Mouse (Mus musculus) E14TG2a.4 (cell line): ENCODE measurements around the gene Pnma1.

Experiments used
- H3K27me3 ChIP-seq: 2 replicates; pipeline ENCODE4 v1.6.1; 2014; ENCODE audit warnings: low read length, control low read depth; ENCODE audit not compliant: insufficient read depth
- H3K36me3 ChIP-seq: 2 replicates; pipeline ENCODE4 v1.6.1; 2014; ENCODE audit warnings: low read length, control low read depth; ENCODE audit not compliant: insufficient read depth
- H3K4me1 ChIP-seq: replicated peaks from 2 replicates; pipeline ENCODE4 v1.6.1; 2014; ENCODE audit warnings: low read depth, low read length, control low read depth
- H3K4me3 ChIP-seq: replicated peaks from 2 replicates; pipeline ENCODE4 v1.5.1; 2014; ENCODE audit warnings: mild to moderate bottlenecking, low read length
- H3K9me3 ChIP-seq: 2 replicates; pipeline ENCODE4 v1.6.1; 2014; ENCODE audit warnings: low read length, control low read depth
- CTCF ChIP-seq: conservative IDR thresholded peaks from 2 replicates; pipeline ENCODE4 v1.5.1; 2014; ENCODE audit warnings: low read length
- NANOG ChIP-seq: IDR thresholded peaks from 2 replicates; pipeline ENCODE4 v1.6.1; 2014; ENCODE audit warnings: borderline replicate concordance, low read length, mixed read lengths
- POU5F1 ChIP-seq: IDR thresholded peaks from 2 replicates; pipeline ENCODE4 v1.6.1; 2014; ENCODE audit warnings: low read length, borderline replicate concordance

Pnma1 gene

GRCm38 (mm10) chr12:84152352-84153190 is 4.3 kb upstream of the Pnma1 start:
- TF ChIP-seq CTCF: no peak
- no peak for TF ChIP-seq POU5F1
- no peak for TF ChIP-seq NANOG
- Histone ChIP-seq H3K9me3 (no peaks in the 10 kb centered on the region), H3K4me1 (peaks cover 60% of the 10 kb centered on the region), H3K4me3 (peak overlapping the region; percentile 59), H3K27me3 (no peaks in the 10 kb centered on the region), H3K36me3 (peaks cover 79% of the 10 kb centered on the region)

- Histone ChIP-seq H3K27me3 (no peaks in the 10 kb centered on the region), H3K9me3 (no peaks in the 10 kb centered on the region), H3K36me3 (peaks cover 72% of the 10 kb centered on the region), H3K4me3 (peak overlapping the region; percentile 59), H3K4me1 (peaks cover 66% of the 10 kb centered on the region)
- TF ChIP-seq CTCF (no peak), POU5F1 (no peak), NANOG (no peak)
These were observed 3.6 kb upstream of the Pnma1 start for GRCm38 (mm10) chr12:84151911-84152310.

- H3K36me3 ChIP-seq: peaks cover 63% of the 10 kb centered on the region
- H3K4me1 ChIP-seq: peaks cover 72% of the 10 kb centered on the region
- H3K4me3 ChIP-seq: peak overlapping the region; percentile 59; the same call in 1 of the 2 replicates
- no peaks in the 10 kb centered on the region for H3K27me3 ChIP-seq
- no peak for TF ChIP-seq NANOG
- TF ChIP-seq CTCF: no peak
- no peak for TF ChIP-seq POU5F1
- H3K9me3 ChIP-seq: no peaks in the 10 kb centered on the region
These were observed 2.7 kb upstream of the Pnma1 start for GRCm38 (mm10) chr12:84150976-84151375.

- H3K27me3 ChIP-seq: no peaks in the 10 kb centered on the region
- H3K36me3 ChIP-seq: peaks cover 53% of the 10 kb centered on the region
- H3K4me1 ChIP-seq: peaks cover 67% of the 10 kb centered on the region
- no peak for TF ChIP-seq CTCF
- TF ChIP-seq POU5F1: no peak
- no peak for TF ChIP-seq NANOG
- no peaks in the 10 kb centered on the region for H3K9me3 ChIP-seq
- H3K4me3 ChIP-seq: no peak overlapping the region
These were observed 1.7 kb upstream of the Pnma1 start for GRCm38 (mm10) chr12:84149971-84150370.

- H3K9me3 ChIP-seq: no peaks in the 10 kb centered on the region
- H3K4me1 ChIP-seq: peaks cover 60% of the 10 kb centered on the region
- peak overlapping the region; percentile 81 for H3K4me3 ChIP-seq
- peaks cover 41% of the 10 kb centered on the region for H3K36me3 ChIP-seq
- H3K27me3 ChIP-seq: no peaks in the 10 kb centered on the region
- TF ChIP-seq NANOG (no peak), CTCF (no peak), POU5F1 (no peak)
These were observed 328 bp upstream of the Pnma1 start for GRCm38 (mm10) chr12:84148622-84149012.

- TF ChIP-seq POU5F1 (no peak), CTCF (no peak), NANOG (no peak)
- Histone ChIP-seq H3K4me1 (peaks cover 12% of the 10 kb centered on the region), H3K9me3 (no peaks in the 10 kb centered on the region), H3K36me3 (no peaks in the 10 kb centered on the region), H3K27me3 (no peaks in the 10 kb centered on the region), H3K4me3 (no peak overlapping the region)
These were observed 5.8 kb downstream of the Pnma1 start for GRCm38 (mm10) chr12:84142281-84143050.

- no peaks in the 10 kb centered on the region for H3K9me3 ChIP-seq
- no peaks in the 10 kb centered on the region for H3K36me3 ChIP-seq
- H3K27me3 ChIP-seq: no peaks in the 10 kb centered on the region
- no peak for TF ChIP-seq NANOG
- no peak for TF ChIP-seq POU5F1
- TF ChIP-seq CTCF: no peak
- H3K4me1 ChIP-seq: no peaks in the 10 kb centered on the region; the same call in 1 of the 2 replicates
- H3K4me3 ChIP-seq: no peak overlapping the region
These were observed 7.0 kb downstream of the Pnma1 start for GRCm38 (mm10) chr12:84141271-84141670.

GRCm38 (mm10) chr12:84140135-84140534 is 8.2 kb downstream of the Pnma1 start:
- Histone ChIP-seq H3K27me3 (no peaks in the 10 kb centered on the region), H3K36me3 (no peaks in the 10 kb centered on the region), H3K4me3 (no peak overlapping the region), H3K4me1 (no peaks in the 10 kb centered on the region), H3K9me3 (no peaks in the 10 kb centered on the region)
- TF ChIP-seq NANOG (no peak), CTCF (no peak), POU5F1 (no peak)

GRCm38 (mm10) chr12:84137131-84137530 is 11.2 kb downstream of the Pnma1 start:
- Histone ChIP-seq H3K4me3 (no peak overlapping the region), H3K36me3 (no peaks in the 10 kb centered on the region), H3K4me1 (0 out of 2 replicates have a peak, but pooled peaks cover 2% of the 10 kb centered on the region), H3K9me3 (no peaks in the 10 kb centered on the region), H3K27me3 (no peaks in the 10 kb centered on the region)
- TF ChIP-seq CTCF (no peak), POU5F1 (no peak), NANOG (no peak)
